Mouse (Mus musculus) heart, adult 2 months (tissue): ENCODE measurements around the gene Zar1l. TPM values are rescaled to one million over a fixed set of nuclear protein-coding genes. Genes with fewer than 3 reads are reported as not detected.

Experiments
- DNase-seq, 2 experiments: peaks; one replicate each; pipeline ENCODE4 v3.0.0; 2021
- H3K27ac ChIP-seq: fragments of 200-600 bp; 2 replicates; pipeline ENCODE4 v1.8.1; 2022
- H3K27me3 ChIP-seq: fragments of 200-500 bp; 2 replicates; pipeline ENCODE4 v1.6.1; 2012; ENCODE audit warnings: mild to moderate bottlenecking, low read length, inconsistent platforms, mixed read lengths; ENCODE audit not compliant: control insufficient read depth, insufficient read depth
- H3K36me3 ChIP-seq: fragments of 200-500 bp; 2 replicates; pipeline ENCODE4 v1.6.1; 2012; ENCODE audit warnings: low read length, inconsistent platforms; ENCODE audit not compliant: control insufficient read depth, insufficient read depth
- H3K4me1 ChIP-seq: fragments of 200-500 bp; 2 replicates; pipeline ENCODE4 v1.6.1; 2011; ENCODE audit warnings: low read length; ENCODE audit not compliant: control insufficient read depth, insufficient read depth
- H3K4me3 ChIP-seq: fragments of 200-600 bp; 2 replicates; pipeline ENCODE4 v1.8.1; 2022
- H3K79me2 ChIP-seq: fragments of 200-500 bp; replicated peaks from 2 replicates; pipeline ENCODE4 v1.6.1; 2012; ENCODE audit warnings: mild to moderate bottlenecking, inconsistent platforms, low read length, moderate library complexity, mixed read lengths; ENCODE audit not compliant: control insufficient read depth, insufficient read depth
- H3K9ac ChIP-seq: fragments of 200-500 bp; 2 replicates; pipeline ENCODE4 v1.6.1; 2012; ENCODE audit warnings: low read depth, mild to moderate bottlenecking, control low read depth, inconsistent platforms, low read length, mixed read lengths
- CTCF ChIP-seq: fragments of 200-600 bp; IDR thresholded peaks from 2 replicates; pipeline ENCODE4 v1.8.1; 2022; ENCODE audit warnings: antibody characterized with exemption, mild to moderate bottlenecking, moderate library complexity
- EP300 ChIP-seq: fragments of 200-500 bp; IDR thresholded peaks from 2 replicates; pipeline ENCODE4 v1.6.1; 2011; ENCODE audit warnings: low read depth, low read length, control low read depth; ENCODE audit not compliant: insufficient read depth
- POLR2A ChIP-seq: fragments of 200-500 bp; IDR thresholded peaks from 2 replicates; pipeline ENCODE4 v1.6.1; 2011; ENCODE audit warnings: mild to moderate bottlenecking, low read depth, low read length, control low read depth; ENCODE audit not compliant: insufficient read depth
- WGBS: fragments of 180-500 bp; shearing (Covaris S2); methylation state at CpG from one replicate; pipeline ENCODE4 v1.1.7; 2018; 5-methylcytosine and 5-hydroxymethylcytosine counted together
- intact Hi-C: fragments of 180-260 bp; cut with DNase I; formaldehyde crosslinking; loops from one replicate; pipeline ENCODE4 v1.15.1; 2025
- polyA plus RNA-seq: library from polyadenylated mRNA; depleted of rRNA; stranded (reverse); fragments of >200 nt; gene quantifications from 2 replicates; pipeline ENCODE4 v1.2.3, GENCODE M21; 2012
- total RNA-seq, 2 experiments: library from RNA; stranded (reverse); gene quantifications; 2 replicates each; pipeline ENCODE4 v1.2.3; 2021

Zar1l gene
- total and polyA plus RNA-seq, 3 experiments = not detected

GRCm38 (mm10) chr5:150560851-150561250 is 42.9 kb upstream of the Zar1l start:
- WGBS = 94% methylated on average over 5 of the region's 5 CpGs
- intact Hi-C loops = no loop called here
- no peaks in the 10 kb centered on the region for H3K79me2 ChIP-seq

DNA sequence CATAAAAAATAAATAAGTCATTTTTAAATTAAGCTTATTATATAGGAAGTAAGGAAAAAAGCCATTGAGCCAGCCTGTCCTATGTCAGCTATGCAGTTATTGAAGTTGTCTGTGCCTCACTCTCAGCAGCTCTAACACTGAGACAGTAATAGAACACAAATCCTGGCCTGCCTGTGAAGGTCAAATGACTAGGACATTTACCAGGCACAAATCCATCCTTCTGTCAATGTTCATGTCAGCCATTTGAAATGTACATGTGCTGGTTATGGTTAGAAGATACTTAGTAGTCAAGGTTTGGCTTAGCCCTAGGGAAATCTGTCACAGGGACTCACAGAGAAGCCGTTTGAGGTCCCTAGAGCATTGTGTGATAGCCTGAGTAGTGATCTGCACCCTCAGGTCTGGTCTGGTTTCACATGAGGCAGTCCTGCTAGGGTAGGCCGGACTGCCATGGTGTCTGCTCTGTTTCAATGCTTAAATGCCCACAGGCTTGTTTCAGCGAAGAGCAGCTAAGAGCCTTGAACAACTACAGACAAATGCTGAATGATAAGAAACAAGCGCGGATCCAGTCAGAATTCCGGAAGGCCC is 41.6 kb upstream of the Zar1l start:
- H3K79me2 ChIP-seq = no peaks in the 10 kb centered on the region
- 65% methylated on average over 6 of the region's 6 CpGs for WGBS
- H3K9ac ChIP-seq = no peak overlapping the region
- intact Hi-C loops = no loop called here
- no peak overlapping the region for H3K4me3 ChIP-seq
- no peaks in the 10 kb centered on the region for H3K36me3 ChIP-seq
- no peak for DNase-seq
- H3K27me3 ChIP-seq = no peaks in the 10 kb centered on the region
- TF ChIP-seq CTCF = no peak
- TF ChIP-seq EP300 = no peak
- TF ChIP-seq POLR2A = no peak
- no peaks in the 10 kb centered on the region; the same call in 1 of the 2 replicates for H3K4me1 ChIP-seq
- no peak overlapping the region for H3K27ac ChIP-seq

More at GRCm38 (mm10) chr5:150560851-150561250, 42.9 kb upstream of the Zar1l start:
- H3K4me1 ChIP-seq = no peaks in the 10 kb centered on the region; the same call in 1 of the 2 replicates
- H3K4me3 ChIP-seq = no peak overlapping the region
- no peaks in the 10 kb centered on the region for H3K27me3 ChIP-seq
- TF ChIP-seq POLR2A (no peak), CTCF (no peak), EP300 (no peak)
- no peak for DNase-seq
- no peaks in the 10 kb centered on the region for H3K36me3 ChIP-seq
- no peak overlapping the region for H3K9ac ChIP-seq
- H3K27ac ChIP-seq = no peak overlapping the region

- Histone ChIP-seq H3K27me3 (no peaks in the 10 kb centered on the region), H3K4me3 (no peak overlapping the region), H3K27ac (no peak overlapping the region), H3K36me3 (no peaks in the 10 kb centered on the region), H3K9ac (no peak overlapping the region), H3K79me2 (no peaks in the 10 kb centered on the region), H3K4me1 (no peaks in the 10 kb centered on the region)
- 71% methylated on average over 3 of the region's 3 CpGs for WGBS
- TF ChIP-seq EP300 (no peak), CTCF (0 out of 2 replicates have a peak, but pooled peaks have one; percentile 15), POLR2A (no peak)
- intact Hi-C loops = no loop called here
- DNase-seq = no peak
Observed at GRCm38 (mm10) chr5:150551637-150552036, 33.7 kb upstream of the Zar1l start.

DNA sequence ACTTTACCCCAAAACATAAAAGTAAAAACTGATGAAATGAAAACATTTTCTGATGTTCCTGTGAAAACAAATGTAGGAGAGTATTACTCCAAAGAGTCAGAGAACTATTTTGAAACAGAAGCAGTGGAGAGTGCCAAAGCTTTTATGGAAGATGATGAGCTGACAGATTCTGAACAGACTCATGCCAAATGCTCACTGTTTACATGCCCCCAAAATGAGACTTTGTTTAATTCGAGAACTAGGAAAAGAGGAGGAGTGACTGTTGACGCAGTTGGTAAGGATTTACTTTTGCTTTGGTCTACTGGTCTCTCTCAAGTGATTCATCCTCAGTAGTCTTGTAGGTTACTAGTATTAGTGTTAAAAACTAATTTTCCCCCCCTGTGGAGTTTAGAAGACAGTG is 25.2 kb upstream of the Zar1l start:
- H3K4me3 ChIP-seq = no peak overlapping the region
- no peak for DNase-seq
- H3K79me2 ChIP-seq = no peaks in the 10 kb centered on the region
- H3K36me3 ChIP-seq = no peaks in the 10 kb centered on the region
- no peaks in the 10 kb centered on the region for H3K27me3 ChIP-seq
- intact Hi-C loops = no loop called here
- H3K9ac ChIP-seq = no peak overlapping the region
- H3K4me1 ChIP-seq = no peaks in the 10 kb centered on the region
- TF ChIP-seq CTCF (no peak), EP300 (no peak), POLR2A (no peak)
- 88% methylated on average over 2 of the region's 2 CpGs for WGBS
- no peak overlapping the region for H3K27ac ChIP-seq

DNA sequence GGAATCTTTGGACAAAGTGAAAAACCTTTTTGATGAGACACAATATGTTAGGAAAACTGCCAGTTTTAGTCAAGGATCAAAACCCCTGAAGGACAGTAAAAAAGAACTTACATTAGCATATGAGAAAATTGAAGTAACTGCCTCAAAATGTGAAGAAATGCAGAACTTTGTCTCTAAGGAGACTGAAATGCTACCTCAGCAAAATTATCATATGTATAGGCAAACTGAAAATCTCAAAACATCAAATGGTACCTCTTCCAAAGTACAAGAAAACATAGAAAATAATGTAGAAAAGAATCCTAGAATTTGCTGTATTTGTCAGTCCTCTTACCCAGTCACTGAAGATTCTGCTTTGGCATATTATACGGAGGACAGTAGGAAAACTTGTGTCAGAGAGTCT is 23.3 kb upstream of the Zar1l start:
- H3K9ac ChIP-seq = no peak overlapping the region
- no peaks in the 10 kb centered on the region for H3K36me3 ChIP-seq
- DNase-seq = no peak
- H3K27ac ChIP-seq = no peak overlapping the region
- TF ChIP-seq CTCF (no peak), POLR2A (no peak), EP300 (no peak)
- 98% methylated on average over 1 of the region's 1 CpGs for WGBS
- intact Hi-C loops = no loop called here
- H3K4me3 ChIP-seq = no peak overlapping the region
- H3K79me2 ChIP-seq = no peaks in the 10 kb centered on the region
- no peaks in the 10 kb centered on the region for H3K27me3 ChIP-seq
- H3K4me1 ChIP-seq = no peaks in the 10 kb centered on the region

GRCm38 (mm10) chr5:150525239-150525638 is 7.3 kb upstream of the Zar1l start:
- Histone ChIP-seq H3K36me3 (no peaks in the 10 kb centered on the region), H3K9ac (no peak overlapping the region), H3K4me1 (no peaks in the 10 kb centered on the region), H3K27me3 (no peaks in the 10 kb centered on the region), H3K4me3 (no peak overlapping the region), H3K79me2 (no peaks in the 10 kb centered on the region), H3K27ac (no peak overlapping the region)
- intact Hi-C loops = no loop called here
- WGBS = 84% methylated on average over 2 of the region's 2 CpGs
- no peak for DNase-seq
- TF ChIP-seq EP300 (no peak), POLR2A (no peak), CTCF (0 out of 2 replicates have a peak, but pooled peaks have one; percentile 10)
